Mouse (Mus musculus) mesoderm, embryonic 11.5 days (tissue): ENCODE data around the gene Ube4a.

ENCODE experiments used
- DNase-seq: peaks from one replicate; pipeline ENCODE4 v3.0.0-alpha.2; 2012; ENCODE audit warnings: low read depth, low spot score

Ube4a gene

DNA sequence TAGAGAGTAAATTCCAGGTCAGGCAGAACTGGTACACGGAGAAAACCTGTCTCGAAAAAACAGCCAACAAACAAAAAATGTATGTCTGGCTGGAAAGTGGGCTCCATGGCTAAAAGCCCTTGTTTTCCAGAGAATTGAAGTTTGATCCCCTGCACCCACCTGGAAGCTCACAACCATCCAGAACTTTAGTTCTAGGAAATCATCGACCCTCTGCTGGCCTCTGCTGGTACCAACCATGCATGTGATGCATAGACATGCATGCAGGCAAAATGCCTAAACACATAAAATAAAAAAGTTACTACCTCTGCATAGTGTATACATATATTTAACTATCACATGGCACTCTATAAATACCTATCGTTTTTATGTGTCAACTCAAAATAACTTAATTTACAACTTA, 65.0 kb downstream of the Ube4a start:
- DNase-seq = no peak

GRCm38 (mm10) chr9:44899716-44900115, 65.7 kb downstream of the Ube4a start:
- DNase-seq = no peak

- DNase-seq = no peak
Observed at GRCm38 (mm10) chr9:44897024-44897423, 68.4 kb downstream of the Ube4a start.

- DNase-seq = no peak
Observed at GRCm38 (mm10) chr9:44892664-44893063, 72.7 kb downstream of the Ube4a start.

GRCm38 (mm10) chr9:44891210-44891609, 74.2 kb downstream of the Ube4a start:
- no peak for DNase-seq

DNA sequence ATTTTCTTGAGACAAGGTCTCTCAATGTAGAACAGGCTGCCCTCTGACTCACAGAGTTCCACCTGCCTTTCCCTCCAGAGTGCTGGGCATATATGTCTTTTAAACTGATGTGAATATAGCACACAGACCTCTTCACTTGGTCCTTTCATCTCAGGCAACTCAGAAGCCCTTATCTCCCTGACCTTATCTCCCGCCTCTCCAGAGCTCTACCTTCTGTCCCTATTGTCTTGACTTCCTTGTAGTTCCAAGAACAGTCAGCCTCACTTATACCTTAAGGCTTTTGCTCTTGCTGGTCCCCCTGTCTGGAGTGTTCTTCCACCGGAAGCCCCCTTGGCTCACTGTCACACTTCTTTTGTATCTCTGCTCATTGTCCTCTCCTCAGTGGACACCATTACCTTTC, 75.3 kb downstream of the Ube4a start:
- DNase-seq = no peak

GRCm38 (mm10) chr9:44888114-44888624, 77.2 kb downstream of the Ube4a start:
- no peak for DNase-seq

GRCm38 (mm10) chr9:44882981-44883569, 82.3 kb downstream of the Ube4a start:
- no peak for DNase-seq

GRCm38 (mm10) chr9:44882436-44882980, 82.9 kb downstream of the Ube4a start:
- peak; percentile 80 for DNase-seq

DNA sequence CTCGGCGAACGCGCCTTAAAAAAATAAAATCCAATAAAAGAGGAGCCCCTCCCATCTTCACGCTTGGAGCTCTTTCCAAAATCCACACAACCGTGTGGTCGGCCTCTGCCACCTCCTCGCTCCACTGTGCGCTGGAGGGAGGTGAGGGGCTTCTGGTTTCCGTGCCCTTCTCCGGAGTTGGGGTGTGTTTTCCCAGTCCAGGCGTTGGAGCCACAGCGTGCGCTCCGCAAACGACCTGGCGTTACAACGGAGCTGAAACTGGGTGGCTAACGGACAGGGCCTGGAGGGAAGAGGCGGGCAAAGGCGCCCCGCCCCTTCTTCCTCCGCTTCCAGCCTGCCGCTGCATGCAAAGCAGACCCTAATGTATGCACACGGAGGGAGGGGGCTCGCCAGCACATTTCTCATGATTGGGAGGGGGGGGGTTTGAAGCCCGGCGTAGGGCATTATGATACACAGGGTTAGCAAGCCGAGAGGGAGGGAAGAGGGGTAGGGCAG, 83.4 kb downstream of the Ube4a start:
- peak; percentile 86 for DNase-seq

DNA sequence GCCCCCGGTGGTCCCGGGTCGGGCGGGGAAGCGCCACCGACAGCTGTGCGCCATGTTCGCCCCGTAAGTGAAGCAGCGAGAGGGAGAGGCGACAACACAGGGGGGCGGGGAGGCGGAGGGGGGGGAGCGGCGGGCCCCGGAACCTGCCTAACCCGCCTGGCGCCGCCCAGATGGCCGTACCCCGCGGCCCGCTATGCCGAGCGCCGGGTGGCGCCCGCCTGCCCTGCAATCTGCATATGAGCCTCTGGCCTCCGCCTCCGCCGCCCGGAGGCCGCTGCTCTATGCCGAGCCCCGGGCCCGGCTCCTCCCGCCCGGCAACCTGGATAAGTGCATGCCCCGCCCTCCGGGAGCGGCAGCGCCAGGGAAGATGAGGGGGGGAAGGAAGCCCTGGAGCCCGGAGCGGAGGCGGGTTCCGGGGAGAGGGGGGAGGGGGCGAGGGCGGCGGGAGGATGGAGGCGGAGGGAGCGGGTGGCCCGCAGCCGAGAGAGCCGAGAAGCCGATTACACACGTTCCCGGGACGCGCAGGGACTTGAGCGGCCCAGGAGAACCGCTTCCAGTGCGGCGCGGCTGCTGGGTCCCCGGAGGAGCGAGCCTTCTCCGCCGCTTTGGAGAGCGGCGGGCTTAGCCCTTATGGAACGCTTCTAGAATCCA, 84.1 kb downstream of the Ube4a start, which contains the start of gene Kmt2a:
TSS of gene Kmt2a (minus strand) at position 76 of the 651 bp plus-strand sequence.
- peak; percentile 99 for DNase-seq

- DNase-seq = peak; percentile 35
Observed at GRCm38 (mm10) chr9:44880309-44881081, 84.9 kb downstream of the Ube4a start.

DNA sequence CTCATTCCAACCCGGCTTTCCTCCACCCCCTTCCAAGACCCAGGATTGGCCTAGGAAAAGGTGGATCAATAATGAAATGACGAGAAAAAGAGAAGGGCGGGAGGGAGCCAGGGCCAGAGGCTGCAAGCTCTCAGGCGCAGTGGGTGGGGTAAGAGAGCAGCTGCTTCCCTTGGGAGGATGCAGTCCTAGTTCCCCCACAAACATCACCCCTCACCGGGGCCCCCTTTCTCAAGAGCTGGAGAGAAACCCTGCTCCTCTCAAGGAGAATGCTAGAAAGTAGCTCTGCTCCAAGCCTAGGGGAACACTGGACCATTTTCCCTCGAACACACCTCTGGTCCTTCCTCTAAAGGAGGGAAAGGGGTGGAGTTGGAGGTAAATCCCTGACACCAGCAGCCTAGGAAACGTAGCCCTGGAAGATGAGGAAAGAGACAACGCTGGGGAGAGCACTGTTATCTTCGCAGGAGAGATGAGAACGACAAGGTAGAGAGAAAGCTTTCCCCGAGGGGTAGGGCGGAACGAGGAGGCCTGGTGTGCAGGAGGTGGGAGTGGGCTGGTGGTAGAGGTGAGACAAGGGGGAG, 85.6 kb downstream of the Ube4a start:
- DNase-seq = no peak

DNA sequence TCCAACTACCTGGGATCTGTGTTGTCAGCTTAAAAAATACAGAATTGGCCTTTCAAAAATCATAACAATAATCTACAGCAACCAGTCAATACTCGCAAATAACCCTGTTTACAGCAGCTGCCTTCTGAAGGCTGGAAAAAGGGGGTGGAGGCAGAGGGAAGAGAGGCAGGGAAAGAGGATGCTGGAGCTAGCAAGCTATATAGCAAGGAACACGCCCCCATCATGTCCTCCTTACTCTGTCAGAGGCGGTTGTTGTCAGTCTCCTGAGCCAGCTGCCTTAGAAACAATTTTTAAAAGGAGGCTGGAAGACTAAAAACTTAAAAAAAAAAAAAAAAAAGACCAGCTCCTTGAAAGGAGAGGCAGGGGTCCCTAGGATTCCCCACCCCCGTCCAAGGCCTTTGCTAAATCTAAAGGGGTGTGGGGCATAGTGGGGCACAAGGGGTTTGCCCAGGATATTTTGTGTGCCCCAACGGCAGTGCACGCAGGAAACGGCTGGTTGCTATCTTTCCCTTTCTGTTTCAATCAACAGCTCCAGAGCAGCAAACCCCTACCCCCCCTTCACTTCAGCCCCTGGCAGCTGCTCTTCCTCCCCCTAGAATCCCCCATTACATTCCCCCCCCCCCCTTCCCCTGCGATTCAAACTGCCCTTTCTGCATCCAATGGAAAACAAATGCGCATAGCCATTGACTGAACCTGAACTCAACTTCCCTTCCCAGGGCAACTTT, 86.5 kb downstream of the Ube4a start:
- DNase-seq = no peak

DNA sequence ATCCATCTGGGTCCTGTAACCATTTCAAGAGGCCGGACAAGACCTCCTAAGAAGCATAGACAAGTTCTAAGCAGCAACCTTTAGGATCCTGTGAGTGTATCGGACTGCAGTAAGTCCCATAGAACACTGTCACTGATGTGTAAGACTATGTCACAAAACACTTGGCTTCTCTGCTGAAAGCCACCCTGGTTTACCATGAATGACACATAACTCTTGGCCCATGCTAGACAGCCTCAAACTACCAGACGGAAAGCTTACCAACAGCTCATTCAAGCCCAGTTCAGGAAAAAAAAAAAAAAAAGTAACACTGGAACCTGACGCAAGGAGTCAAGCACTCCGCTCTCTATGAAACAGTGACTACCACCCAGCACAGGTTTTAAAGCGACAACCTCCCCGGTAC, 87.7 kb downstream of the Ube4a start:
- DNase-seq = no peak

GRCm38 (mm10) chr9:44875476-44875875, 89.9 kb downstream of the Ube4a start:
- no peak for DNase-seq

DNA sequence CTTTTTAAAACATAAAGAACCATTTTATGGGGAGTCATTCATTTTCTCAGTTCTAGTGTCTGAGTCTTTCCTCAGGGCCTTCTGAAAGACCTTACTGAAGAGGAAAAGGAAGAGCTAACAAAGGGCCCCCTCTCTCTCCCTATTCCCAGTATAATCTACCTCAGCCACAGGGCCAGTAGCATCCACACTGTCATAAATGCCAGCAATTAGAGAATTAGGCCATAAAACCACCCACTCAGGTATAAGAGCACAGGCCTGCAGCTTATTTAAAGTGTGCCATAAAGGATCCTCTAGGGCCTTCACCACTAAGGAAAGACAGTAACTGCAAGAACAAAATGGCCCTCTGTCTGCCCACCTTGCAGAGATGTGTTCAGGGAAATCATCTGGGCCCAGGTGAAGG, 91.2 kb downstream of the Ube4a start:
- no peak for DNase-seq

DNA sequence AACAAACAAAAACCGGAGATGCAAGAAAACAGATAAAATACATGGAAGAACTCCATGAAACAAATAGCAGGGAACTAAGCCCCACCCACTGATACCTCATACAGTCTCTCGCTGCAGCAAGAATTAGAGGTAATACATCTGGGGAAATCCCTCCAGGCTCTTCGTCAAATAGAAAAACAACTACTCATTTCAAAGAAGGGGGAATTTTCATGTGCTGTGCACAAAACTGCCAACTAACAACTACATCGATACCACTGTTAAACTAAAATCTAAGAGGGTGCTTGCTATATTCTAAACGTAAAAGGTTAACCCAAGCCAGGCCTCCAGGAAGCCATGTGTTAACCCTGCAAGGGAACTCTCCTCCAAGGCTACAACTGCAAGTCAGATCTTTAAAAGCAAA, 91.7 kb downstream of the Ube4a start:
- DNase-seq = no peak
